Mouse (Mus musculus) heart, embryonic 14.5 days (tissue): Measurements from ENCODE around the gene Chga. TPM values are rescaled to one million over a fixed set of nuclear protein-coding genes. Genes with fewer than 3 reads are reported as not detected.

Experiments used
- ATAC-seq: fragments of 200-750 bp; cut with Nextera tagmentation; 2 replicates; pipeline ENCODE4 v1.8.0; 2017; ENCODE audit warnings: low read depth, moderate TSS enrichment; ENCODE audit not compliant: insufficient number of reproducible peaks, insufficient read depth, low FRiP score
- H3K27ac ChIP-seq, 2 experiments: fragments of 200-500 bp in 1 of 2; fragments of 300-500 bp in 1 of 2; sonication (generic) in 1 of 2; replicated peaks in 1 of 2; 2 replicates each; pipeline ENCODE4 v1.5.1; 2012 to 2014; ENCODE audit warnings: low read depth in 2 of 2, low read length in 2 of 2, control low read depth in 1 of 2, mild to moderate bottlenecking in 1 of 2, mixed read lengths in 1 of 2; ENCODE audit not compliant: control insufficient read depth in 1 of 2, insufficient read depth in 1 of 2
- H3K27me3 ChIP-seq: fragments of 300-500 bp; sonication (generic); 2 replicates; pipeline ENCODE4 v1.6.1; 2014; ENCODE audit warnings: mild to moderate bottlenecking, low read length, control low read depth; ENCODE audit not compliant: control insufficient read depth, insufficient read depth
- H3K36me3 ChIP-seq: fragments of 300-500 bp; sonication (generic); 2 replicates; pipeline ENCODE4 v1.6.1; 2014; ENCODE audit warnings: mild to moderate bottlenecking, control low read depth, low read length, mixed read lengths; ENCODE audit not compliant: control insufficient read depth, insufficient read depth
- H3K4me1 ChIP-seq, 2 experiments: fragments of 200-500 bp in 1 of 2; fragments of 300-500 bp in 1 of 2; sonication (generic) in 1 of 2; 2 replicates each; pipeline ENCODE4 v1.6.1; 2012 to 2014; ENCODE audit warnings: low read length in 2 of 2, control low read depth in 1 of 2, mixed read lengths in 1 of 2; ENCODE audit not compliant: control insufficient read depth in 2 of 2, insufficient read depth in 2 of 2
- H3K4me2 ChIP-seq: fragments of 300-500 bp; sonication (generic); 2 replicates; pipeline ENCODE4 v1.6.1; 2014; ENCODE audit warnings: mild to moderate bottlenecking, low read length
- H3K4me3 ChIP-seq, 2 experiments: fragments of 200-500 bp in 1 of 2; fragments of 300-500 bp in 1 of 2; sonication (generic) in 1 of 2; 2 replicates each; pipeline ENCODE4 v1.5.1; 2012 to 2014; ENCODE audit warnings: low read length in 2 of 2, mild to moderate bottlenecking in 2 of 2, control low read depth in 1 of 2, low read depth in 1 of 2, moderate library complexity in 1 of 2; ENCODE audit not compliant: control insufficient read depth in 1 of 2, insufficient read depth in 1 of 2
- H3K9ac ChIP-seq: fragments of 300-500 bp; sonication (generic); 2 replicates; pipeline ENCODE4 v1.6.1; 2014; ENCODE audit warnings: mild to moderate bottlenecking, low read length
- H3K9me3 ChIP-seq: fragments of 300-500 bp; sonication (generic); 2 replicates; pipeline ENCODE4 v1.6.1; 2016; ENCODE audit warnings: low read length, control low read depth; ENCODE audit not compliant: control insufficient read depth
- WGBS: fragments of 180-500 bp; shearing (Covaris S2); extraction: QIAGEN DNeasy Blood & Tissue Kit; methylation state at CpG from one replicate; pipeline ENCODE4 v1.1.7; 2014; 5-methylcytosine and 5-hydroxymethylcytosine counted together
- polyA plus RNA-seq: library from polyadenylated mRNA; unstranded; fragments of >200 nt; fragmentation: Nextera tagmentation; extraction: Ambion mirVana; gene quantifications from 2 replicates; pipeline ENCODE4 v1.2.1, GENCODE M21; 2014

Chga gene
- polyA plus RNA-seq, 1 experiment from 2014 or later, result 0.34 TPM

DNA sequence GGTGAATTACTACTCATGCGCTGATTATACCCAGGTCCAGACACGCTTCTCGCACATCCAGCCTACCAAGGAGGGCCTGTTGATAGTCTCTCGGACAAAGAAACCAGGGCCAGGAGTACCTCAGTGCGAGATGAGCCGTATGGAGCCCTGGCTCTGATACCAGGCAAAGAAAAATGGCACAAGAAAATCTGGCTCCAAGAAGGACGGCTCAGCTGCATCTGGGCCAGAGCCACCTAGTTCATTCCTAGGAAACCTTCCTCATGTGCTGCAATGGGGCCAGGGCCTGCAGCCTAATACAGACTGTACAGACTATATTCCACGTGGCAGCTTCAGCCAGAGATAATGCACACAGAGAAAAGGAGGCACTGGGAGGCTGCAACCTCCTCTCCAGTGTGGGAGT lies 56.2 kb downstream of the Chga start:
- H3K4me2 ChIP-seq, result no peak overlapping the region
- no peaks in the 10 kb centered on the region for H3K36me3 ChIP-seq
- ATAC-seq, result no peak
- WGBS, result 85% methylated on average over 8 of the region's 8 CpGs
- no peak overlapping the region for H3K9ac ChIP-seq
- no peaks in the 10 kb centered on the region for H3K9me3 ChIP-seq
- H3K27me3 ChIP-seq, result no peaks in the 10 kb centered on the region
- H3K27ac ChIP-seq, result no peak overlapping the region
- no peak overlapping the region for H3K4me3 ChIP-seq
- H3K4me1 ChIP-seq, result peaks cover 14 to 17% of the 10 kb centered on the region in 2 experiments

GRCm38 (mm10) chr12:102612431-102612830 lies 57.7 kb downstream of the Chga start:
- ATAC-seq, result no peak
- H3K9ac ChIP-seq, result no peak overlapping the region
- H3K4me2 ChIP-seq, result no peak overlapping the region
- peaks cover 16% of the 10 kb centered on the region in 2 experiments for H3K4me1 ChIP-seq
- no peaks in the 10 kb centered on the region for H3K36me3 ChIP-seq
- no peak overlapping the region for H3K27ac ChIP-seq
- H3K9me3 ChIP-seq, result no peaks in the 10 kb centered on the region
- H3K27me3 ChIP-seq, result no peaks in the 10 kb centered on the region
- WGBS, result 81% methylated on average over 1 of the region's 1 CpGs
- no peak overlapping the region for H3K4me3 ChIP-seq

DNA sequence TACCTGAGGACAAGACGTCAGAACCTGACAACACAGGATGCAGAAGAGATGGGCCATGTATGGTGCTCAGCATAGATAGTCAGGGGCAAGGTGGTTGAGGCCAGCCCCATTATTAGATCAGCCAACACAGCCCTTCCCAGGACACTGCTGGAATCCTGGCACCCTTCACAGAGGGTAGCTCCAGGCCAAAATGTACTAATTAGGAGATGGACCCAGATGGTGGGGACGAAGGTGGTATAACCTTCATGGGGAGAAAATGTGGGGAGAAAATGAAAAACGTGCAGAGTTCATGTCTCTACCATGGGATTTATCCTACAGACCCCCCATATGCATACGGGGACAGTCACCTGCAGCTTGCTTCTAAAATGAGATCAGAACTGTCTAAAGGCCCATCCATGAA lies 58.6 kb downstream of the Chga start:
- WGBS, result 85% methylated on average over 4 of the region's 4 CpGs
- no peaks in the 10 kb centered on the region for H3K36me3 ChIP-seq
- no peak overlapping the region for H3K9ac ChIP-seq
- no peak overlapping the region for H3K4me2 ChIP-seq
- no peak overlapping the region for H3K27ac ChIP-seq
- no peak for ATAC-seq
- no peaks in the 10 kb centered on the region for H3K27me3 ChIP-seq
- H3K9me3 ChIP-seq, result no peaks in the 10 kb centered on the region
- peaks cover 6% of the 10 kb centered on the region in 2 experiments; a peak in 1 of 4 replicates for H3K4me1 ChIP-seq
- no peak overlapping the region for H3K4me3 ChIP-seq

Other genes starting within 250 kb of the Chga start
- gene Lgmn, start 115.2 kb upstream of the Chga start, polyA plus RNA-seq, result 120 and 126 TPM in 2 replicates
- gene Golga5, start 85.8 kb upstream of the Chga start, polyA plus RNA-seq, result 27.2 and 28.6 TPM in 2 replicates
- 3.7 and 4.2 TPM in 2 replicates for gene Itpk1, start 150.0 kb downstream of the Chga start, polyA plus RNA-seq
- 14.3 and 17.2 TPM in 2 replicates for gene Moap1, start 188.7 kb downstream of the Chga start, polyA plus RNA-seq
- 7.6 TPM in 2 replicates for gene Tmem251, start 188.8 kb downstream of the Chga start, polyA plus RNA-seq
- not detected in 2 replicates for gene Gm28051, start 202.8 kb downstream of the Chga start, polyA plus RNA-seq
- 22.9 and 26.5 TPM in 2 replicates for gene Gon7, start 202.8 kb downstream of the Chga start, polyA plus RNA-seq
- 33.8 and 35.0 TPM in 2 replicates for gene Ubr7, start 203.0 kb downstream of the Chga start, polyA plus RNA-seq
- 16.8 and 17.3 TPM in 2 replicates for gene Gm20604, start 203.7 kb downstream of the Chga start, polyA plus RNA-seq